Mouse (Mus musculus) hindbrain, embryonic 11.5 days (tissue): ENCODE measurements around the gene Snd1. TPM values are rescaled to one million over a fixed set of nuclear protein-coding genes. Genes with fewer than 3 reads are reported as not detected.

ENCODE experiments used
- ATAC-seq: fragments of 200-750 bp; cut with Nextera tagmentation; 2 replicates; pipeline ENCODE4 v1.8.0; 2017; ENCODE audit warnings: mild to moderate bottlenecking, moderate TSS enrichment, moderate library complexity; ENCODE audit not compliant: low FRiP score
- DNase-seq: peaks from one replicate; pipeline ENCODE4 v3.0.0-alpha.2; 2015; ENCODE audit warnings: low spot score
- H3K27ac ChIP-seq: fragments of 300-500 bp; sonication (generic); 2 replicates; pipeline ENCODE4 v1.5.1; 2014; ENCODE audit warnings: mild to moderate bottlenecking, low read depth, low read length
- H3K27me3 ChIP-seq: fragments of 300-500 bp; sonication (generic); 2 replicates; pipeline ENCODE4 v1.6.1; 2014; ENCODE audit warnings: mild to moderate bottlenecking, low read length, moderate library complexity, mixed read lengths; ENCODE audit not compliant: control insufficient read depth, insufficient read depth
- H3K36me3 ChIP-seq: fragments of 300-500 bp; sonication (generic); 2 replicates; pipeline ENCODE4 v1.6.1; 2014; ENCODE audit warnings: mild to moderate bottlenecking, low read length, moderate library complexity, mixed read lengths; ENCODE audit not compliant: control insufficient read depth, insufficient read depth
- H3K4me1 ChIP-seq: fragments of 300-500 bp; sonication (generic); replicated peaks from 2 replicates; pipeline ENCODE4 v1.6.1; 2014; ENCODE audit warnings: low read length, mixed read lengths; ENCODE audit not compliant: control insufficient read depth, insufficient read depth
- H3K4me2 ChIP-seq: fragments of 300-500 bp; sonication (generic); replicated peaks from 2 replicates; pipeline ENCODE4 v1.6.1; 2014; ENCODE audit warnings: mild to moderate bottlenecking, low read depth, low read length
- H3K4me3 ChIP-seq: fragments of 300-500 bp; sonication (generic); 2 replicates; pipeline ENCODE4 v1.5.1; 2014; ENCODE audit warnings: low read depth, low read length
- H3K9ac ChIP-seq: fragments of 300-500 bp; sonication (generic); 2 replicates; pipeline ENCODE4 v1.6.1; 2014; ENCODE audit warnings: low read depth, low read length
- H3K9me3 ChIP-seq: fragments of 300-500 bp; sonication (generic); 2 replicates; pipeline ENCODE4 v1.6.1; 2016; ENCODE audit warnings: low read length; ENCODE audit not compliant: control insufficient read depth
- WGBS: fragments of 180-500 bp; shearing (Covaris S2); extraction: QIAGEN DNeasy Blood & Tissue Kit; methylation state at CpG from one replicate; pipeline ENCODE4 v1.1.7; 2014; 5-methylcytosine and 5-hydroxymethylcytosine counted together
- polyA plus RNA-seq: library from polyadenylated mRNA; unstranded; fragments of >200 nt; fragmentation: Nextera tagmentation; extraction: Ambion mirVana; gene quantifications from 2 replicates; pipeline ENCODE4 v1.2.1, GENCODE M21; 2014

Gene Snd1
- 86.2 and 89.4 TPM in 2 replicates for polyA plus RNA-seq

- H3K4me3 ChIP-seq = no peak within 1 kb of the TSS
- no peaks in the 10 kb centered on the region for H3K36me3 ChIP-seq
- no peak within 1 kb of the TSS for H3K4me2 ChIP-seq
- H3K9ac ChIP-seq = no peak within 1 kb of the TSS
- WGBS = 87% methylated on average over 5 of the region's 5 CpGs
- no peak for ATAC-seq
- H3K4me1 ChIP-seq = no peaks in the 10 kb centered on the region
- no peaks in the 10 kb centered on the region for H3K27me3 ChIP-seq
- H3K9me3 ChIP-seq = no peaks in the 10 kb centered on the region
- DNase-seq = no peak
- no peak within 1 kb of the TSS for H3K27ac ChIP-seq
Observed at GRCm38 (mm10) chr6:28474839-28475238, at the start of gene Snd1. Gene Snd1, plus strand, starts transcription at chr6:28475139.

GRCm38 (mm10) chr6:28427096-28427839, 47.7 kb upstream of the Snd1 start, which contains the start of gene Fscn3:
Gene Fscn3, plus strand, starts transcription at chr6:28427789.
- ATAC-seq (no peak), DNase-seq (no peak)
- H3K4me1 ChIP-seq = no peaks in the 10 kb centered on the region
- 75% methylated on average over 3 of the region's 3 CpGs for WGBS
- H3K4me3 ChIP-seq = no peak within 1 kb of the TSS
- H3K36me3 ChIP-seq = no peaks in the 10 kb centered on the region
- H3K9me3 ChIP-seq = no peaks in the 10 kb centered on the region
- H3K27ac ChIP-seq = no peak within 1 kb of the TSS
- H3K9ac ChIP-seq = no peak within 1 kb of the TSS
- H3K4me2 ChIP-seq = no peak within 1 kb of the TSS
- H3K27me3 ChIP-seq = no peaks in the 10 kb centered on the region

- no peaks in the 10 kb centered on the region for H3K9me3 ChIP-seq
- 91% methylated on average over 3 of the region's 3 CpGs for WGBS
Observed at GRCm38 (mm10) chr6:28428290-28428689, 46.6 kb upstream of the Snd1 start, which contains the start of gene Gcc1. Gene Gcc1, minus strand, starts transcription at chr6:28428390.

GRCm38 (mm10) chr6:28429870-28430269, 45.1 kb upstream of the Snd1 start:
- 94% methylated on average over 11 of the region's 11 CpGs for WGBS
- ATAC-seq = no peak
- no peaks in the 10 kb centered on the region for H3K36me3 ChIP-seq
- no peaks in the 10 kb centered on the region for H3K9me3 ChIP-seq
- H3K27ac ChIP-seq = no peak overlapping the region
- no peaks in the 10 kb centered on the region for H3K27me3 ChIP-seq
- H3K9ac ChIP-seq = no peak overlapping the region
- no peaks in the 10 kb centered on the region for H3K4me1 ChIP-seq
- no peak overlapping the region for H3K4me2 ChIP-seq
- H3K4me3 ChIP-seq = no peak overlapping the region
- no peak for DNase-seq

More at GRCm38 (mm10) chr6:28428290-28428689, 46.6 kb upstream of the Snd1 start, which contains the start of gene Gcc1:
- no peaks in the 10 kb centered on the region for H3K27me3 ChIP-seq
- ATAC-seq = no peak
- DNase-seq = no peak
- no peaks in the 10 kb centered on the region for H3K4me1 ChIP-seq
- no peaks in the 10 kb centered on the region for H3K36me3 ChIP-seq
- H3K9ac ChIP-seq = no peak within 1 kb of the TSS
- no peak within 1 kb of the TSS for H3K4me2 ChIP-seq
- H3K4me3 ChIP-seq = no peak within 1 kb of the TSS
- H3K27ac ChIP-seq = no peak within 1 kb of the TSS

- no peak overlapping the region for H3K4me3 ChIP-seq
- no peak overlapping the region for H3K4me2 ChIP-seq
- H3K27me3 ChIP-seq = no peaks in the 10 kb centered on the region
- WGBS = 81% methylated on average over 10 of the region's 10 CpGs
- H3K36me3 ChIP-seq = no peaks in the 10 kb centered on the region
- no peaks in the 10 kb centered on the region for H3K4me1 ChIP-seq
- H3K9ac ChIP-seq = no peak overlapping the region
- ATAC-seq = no peak
- H3K9me3 ChIP-seq = no peaks in the 10 kb centered on the region
- no peak for DNase-seq
- no peak overlapping the region for H3K27ac ChIP-seq
Observed at GRCm38 (mm10) chr6:28430795-28431537, 44.0 kb upstream of the Snd1 start.

GRCm38 (mm10) chr6:28431538-28431855, 43.4 kb upstream of the Snd1 start:
- ATAC-seq (no peak), DNase-seq (no peak)
- 78% methylated on average over 6 of the region's 6 CpGs for WGBS
- Histone ChIP-seq H3K36me3 (no peaks in the 10 kb centered on the region), H3K4me3 (no peak overlapping the region), H3K27me3 (no peaks in the 10 kb centered on the region), H3K27ac (no peak overlapping the region), H3K9me3 (no peaks in the 10 kb centered on the region), H3K4me1 (no peaks in the 10 kb centered on the region), H3K4me2 (no peak overlapping the region), H3K9ac (no peak overlapping the region)

- no peak overlapping the region for H3K4me2 ChIP-seq
- no peaks in the 10 kb centered on the region for H3K4me1 ChIP-seq
- H3K4me3 ChIP-seq = no peak overlapping the region
- peaks cover 11% of the 10 kb centered on the region for H3K27me3 ChIP-seq
- ATAC-seq (no peak), DNase-seq (no peak)
- no peak overlapping the region for H3K9ac ChIP-seq
- no peaks in the 10 kb centered on the region for H3K9me3 ChIP-seq
- WGBS = 84% methylated on average over 7 of the region's 7 CpGs
- no peaks in the 10 kb centered on the region for H3K36me3 ChIP-seq
- H3K27ac ChIP-seq = no peak overlapping the region
Observed at GRCm38 (mm10) chr6:28447937-28448336, 27.0 kb upstream of the Snd1 start.

- H3K27ac ChIP-seq = no peak within 1 kb of the TSS
- no peak within 1 kb of the TSS for H3K4me3 ChIP-seq
- H3K4me2 ChIP-seq = no peak within 1 kb of the TSS
- ATAC-seq (no peak), DNase-seq (no peak)
- whole genome bisulfite sequencing = 85% methylated on average over 2 of the region's 2 CpGs
- no peaks in the 10 kb centered on the region for H3K9me3 ChIP-seq
- no peaks in the 10 kb centered on the region for H3K36me3 ChIP-seq
- H3K9ac ChIP-seq = no peak within 1 kb of the TSS
- H3K4me1 ChIP-seq = no peaks in the 10 kb centered on the region
- peaks cover 11% of the 10 kb centered on the region for H3K27me3 ChIP-seq
Observed at GRCm38 (mm10) chr6:28449253-28449652, 25.7 kb upstream of the Snd1 start, which contains the start of gene Pax4. Gene Pax4, minus strand, starts transcription at chr6:28449353.
